Mouse (Mus musculus) brain, embryonic 14.5 days (tissue): ENCODE measurements around the gene Syne4.

ENCODE experiments used
- CTCF ChIP-seq: fragments of 200-500 bp; IDR thresholded peaks from 2 replicates; pipeline ENCODE4 v1.5.1; 2012; ENCODE audit warnings: inconsistent platforms, mild to moderate bottlenecking, moderate library complexity, borderline replicate concordance; ENCODE audit not compliant: insufficient read depth, insufficient read length; ENCODE audit errors: extremely low read depth
- POLR2A ChIP-seq: fragments of 200-500 bp; IDR thresholded peaks from 2 replicates; pipeline ENCODE4 v1.6.1; 2012; ENCODE audit warnings: mild to moderate bottlenecking, inconsistent platforms, borderline replicate concordance; ENCODE audit not compliant: poor library complexity, insufficient read depth, insufficient read length, severe bottlenecking; ENCODE audit errors: extremely low read depth

GRCm38 (mm10) chr7:30332622-30333259 is 18.1 kb downstream of the Syne4 start:
- TF ChIP-seq CTCF: no peak
- TF ChIP-seq POLR2A: no peak
